ENCODE assay signal across 24 mouse cellular contexts in the genomic region with DNA sequence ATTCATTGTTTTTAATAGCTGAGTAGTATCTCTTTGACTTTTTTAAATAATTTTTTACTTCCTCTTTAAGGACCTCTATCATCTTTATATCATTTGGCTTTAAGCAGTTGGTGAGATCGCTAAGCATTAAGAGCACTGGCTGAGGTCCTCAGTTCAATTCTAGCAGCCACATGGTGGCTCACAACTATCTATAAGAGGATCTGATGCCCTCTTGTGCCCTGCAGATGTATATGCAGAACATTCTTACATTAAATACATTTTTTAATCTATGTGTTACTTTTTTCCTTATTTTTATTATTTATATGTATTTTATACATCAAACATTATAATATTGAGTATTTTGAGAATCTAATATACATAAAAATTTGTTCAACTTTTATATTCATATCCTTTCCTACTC.
A peak's percentile ranks its signal among the peaks of the same experiment; 100 is the strongest.
DNase-seq lines count a peak whose midpoint lies in the region; ATAC-seq and TF ChIP-seq lines count a peak whose summit lies in the region.
"Had no signal": no experiment of that assay in that cellular context is flagged by ENCODE, and none has a peak within 500 bp of the region (broad histone marks: within the 10 kb centered on the region; RNA-seq: fewer than 3 reads in every experiment).

No protein-coding gene starts in this region.

- intact Hi-C loops in left cerebral cortex, adult 2 months (cut with DNase I), result no loop called here

- H3K27ac ChIP-seq in left cerebral cortex, adult 2 months, result no peak overlapping the region
- H3K27ac ChIP-seq in liver, embryonic 12.5 days, result no peak overlapping the region
- H3K27ac ChIP-seq: embryonic facial prominence, embryonic 15.5 days; hindbrain, embryonic 13.5 days; limb, embryonic 10.5 days had no signal

- WGBS in liver, embryonic 12.5 days (ENCODE audit: insufficient replicate concordance), result 50% methylated on average over 1 of the region's 1 CpGs

- DNase-seq in left cerebral cortex, adult 2 months (ENCODE audit: extremely low spot score in 1 of 2, low spot score in 2 of 2), result no peak
- DNase-seq in left cerebral cortex, adult 9 months (ENCODE audit: low spot score in 2 of 2), result no peak
- DNase-seq in ES-CJ7 (ENCODE audit: low read depth, low spot score), result peak; percentile 18
- peak; percentile 15 for DNase-seq in ZHBTc4 (ENCODE audit: low read depth, low spot score)
- no peak for DNase-seq in neural tube, embryonic 10.5 days (ENCODE audit: extremely low spot score, low spot score)
- no peak for DNase-seq in right cerebral cortex, postnatal 36 days (ENCODE audit: low spot score in 2 of 2)
- DNase-seq: adrenal gland, adult 2 months; cerebellum, adult 2 months; cerebellum, postnatal 25 days; embryo, embryonic 11 days; forebrain, postnatal 0 days; kidney, adult 18-20 months; kidney, postnatal 4 days; layer of hippocampus, adult 9-11 months; liver; lung, postnatal 4 days; right cerebral cortex, postnatal 14 days; spleen, adult 18-20 months; thymus, postnatal 14 days had no signal

- no peaks in the 10 kb centered on the region for H3K27me3 ChIP-seq in liver, embryonic 12.5 days (replicated peaks)
- H3K27me3 ChIP-seq: embryonic facial prominence, embryonic 15.5 days; hindbrain, embryonic 13.5 days had no signal

- no peak overlapping the region for H3K4me3 ChIP-seq in left cerebral cortex, adult 2 months
- H3K4me3 ChIP-seq in liver, embryonic 12.5 days, result no peak overlapping the region
- H3K4me3 ChIP-seq: embryonic facial prominence, embryonic 15.5 days; hindbrain, embryonic 13.5 days; limb, embryonic 10.5 days had no signal

- ATAC-seq in liver, embryonic 12.5 days, result no peak
- ATAC-seq: forebrain, postnatal 0 days; inflammation-experienced regulatory T-cells, adult 6 months had no signal

- no peaks in the 10 kb centered on the region for H3K4me1 ChIP-seq in liver, embryonic 12.5 days
- H3K4me1 ChIP-seq: embryonic facial prominence, embryonic 15.5 days; hindbrain, embryonic 13.5 days; limb, embryonic 10.5 days had no signal

- H3K9me3 ChIP-seq in liver, embryonic 12.5 days (replicated peaks), result no peaks in the 10 kb centered on the region
- H3K9me3 ChIP-seq: embryonic facial prominence, embryonic 15.5 days; hindbrain, embryonic 13.5 days; limb, embryonic 10.5 days had no signal

- H3K4me2 ChIP-seq in liver, embryonic 12.5 days, result no peak overlapping the region
- H3K4me2 ChIP-seq: embryonic facial prominence, embryonic 15.5 days; hindbrain, embryonic 13.5 days had no signal

- peak; percentile 27 for TF ChIP-seq CTCF in left cerebral cortex, adult 2 months (IDR thresholded peaks at IDR 0.05)

- H3K36me3 ChIP-seq in liver, embryonic 12.5 days, result no peaks in the 10 kb centered on the region
- H3K36me3 ChIP-seq: embryonic facial prominence, embryonic 15.5 days; hindbrain, embryonic 13.5 days; limb, embryonic 10.5 days had no signal

- no peak overlapping the region for H3K9ac ChIP-seq in liver, embryonic 12.5 days
- H3K9ac ChIP-seq: embryonic facial prominence, embryonic 15.5 days; forebrain, postnatal 0 days; hindbrain, embryonic 13.5 days had no signal

Comparison
In these comparisons a context has a peak if more than half of its experiments do, and no peak if none do; other contexts are left out.
1. DNase-seq: peak in ES-CJ7 (single experiment) and ZHBTc4 (single experiment); none in left cerebral cortex, adult 2 months (0 of 2), left cerebral cortex, adult 9 months (0 of 2), neural tube, embryonic 10.5 days (single experiment) and right cerebral cortex, postnatal 36 days (0 of 2).